Mouse (Mus musculus): ENCODE data around the gene Uchl5. TPM values are rescaled to one million over a fixed set of nuclear protein-coding genes. Genes with fewer than 3 reads are reported as not detected.

The Uchl5 gene
- 157 and 159 TPM in 2 replicates for polyA plus RNA-seq (2015; fragmentation: Nextera tagmentation; extraction: Ambion mirVana)

- peak; percentile 99 for DNase-seq (ENCODE audit: low spot score)
Measured at GRCm38 (mm10) chr1:143776446-143777411, at the start of gene Uchl5, which contains the start of gene Trove2. Uchl5 (plus strand) TSS chr1:143777272. Trove2 (minus strand) TSS chr1:143777068.

- DNase-seq (ENCODE audit: low spot score) = no peak
Measured at GRCm38 (mm10) chr1:143727701-143728445, 49.2 kb upstream of the Uchl5 start.

GRCm38 (mm10) chr1:143730899-143731298, 46.2 kb upstream of the Uchl5 start:
- peak; percentile 65 for DNase-seq (ENCODE audit: low spot score)

- no peak for DNase-seq (ENCODE audit: low spot score)
Measured at GRCm38 (mm10) chr1:143731691-143732090, 45.4 kb upstream of the Uchl5 start.

- DNase-seq (ENCODE audit: low spot score) = no peak
Measured at GRCm38 (mm10) chr1:143733914-143734410, 43.1 kb upstream of the Uchl5 start.

GRCm38 (mm10) chr1:143738811-143739210, 38.3 kb upstream of the Uchl5 start:
- no peak for DNase-seq (ENCODE audit: low spot score)

- peak; percentile 91 for DNase-seq (ENCODE audit: low spot score)
Measured at GRCm38 (mm10) chr1:143739361-143740350, 37.4 kb upstream of the Uchl5 start.

GRCm38 (mm10) chr1:143740581-143740980, 36.5 kb upstream of the Uchl5 start:
- no peak for DNase-seq (ENCODE audit: low spot score)

GRCm38 (mm10) chr1:143741331-143741730, 35.7 kb upstream of the Uchl5 start:
- DNase-seq (ENCODE audit: low spot score) = no peak

GRCm38 (mm10) chr1:143742186-143742585, 34.9 kb upstream of the Uchl5 start:
- no peak for DNase-seq (ENCODE audit: low spot score)

- DNase-seq (ENCODE audit: low spot score) = no peak
Measured at GRCm38 (mm10) chr1:143745871-143746270, 31.2 kb upstream of the Uchl5 start.

GRCm38 (mm10) chr1:143762159-143762558, 14.9 kb upstream of the Uchl5 start:
- DNase-seq (ENCODE audit: low spot score) = no peak

GRCm38 (mm10) chr1:143764443-143764842, 12.6 kb upstream of the Uchl5 start:
- DNase-seq (ENCODE audit: low spot score) = no peak

GRCm38 (mm10) chr1:143765801-143766200, 11.3 kb upstream of the Uchl5 start:
- DNase-seq (ENCODE audit: low spot score) = no peak

- no peak for DNase-seq (ENCODE audit: low spot score)
Measured at GRCm38 (mm10) chr1:143766238-143766637, 10.8 kb upstream of the Uchl5 start.

- no peak for DNase-seq (ENCODE audit: low spot score)
Measured at GRCm38 (mm10) chr1:143770444-143771109, 6.5 kb upstream of the Uchl5 start.

- no peak for DNase-seq (ENCODE audit: low spot score)
Measured at GRCm38 (mm10) chr1:143773082-143773481, 4.0 kb upstream of the Uchl5 start.

- no peak for DNase-seq (ENCODE audit: low spot score)
Measured at GRCm38 (mm10) chr1:143773909-143774308, 3.2 kb upstream of the Uchl5 start.

GRCm38 (mm10) chr1:143777558-143778218, 616 bp downstream of the Uchl5 start:
- peak; percentile 38 for DNase-seq (ENCODE audit: low spot score)
